Comparison of ENCODE assay signal across 8 mouse cellular contexts in the genomic region with DNA sequence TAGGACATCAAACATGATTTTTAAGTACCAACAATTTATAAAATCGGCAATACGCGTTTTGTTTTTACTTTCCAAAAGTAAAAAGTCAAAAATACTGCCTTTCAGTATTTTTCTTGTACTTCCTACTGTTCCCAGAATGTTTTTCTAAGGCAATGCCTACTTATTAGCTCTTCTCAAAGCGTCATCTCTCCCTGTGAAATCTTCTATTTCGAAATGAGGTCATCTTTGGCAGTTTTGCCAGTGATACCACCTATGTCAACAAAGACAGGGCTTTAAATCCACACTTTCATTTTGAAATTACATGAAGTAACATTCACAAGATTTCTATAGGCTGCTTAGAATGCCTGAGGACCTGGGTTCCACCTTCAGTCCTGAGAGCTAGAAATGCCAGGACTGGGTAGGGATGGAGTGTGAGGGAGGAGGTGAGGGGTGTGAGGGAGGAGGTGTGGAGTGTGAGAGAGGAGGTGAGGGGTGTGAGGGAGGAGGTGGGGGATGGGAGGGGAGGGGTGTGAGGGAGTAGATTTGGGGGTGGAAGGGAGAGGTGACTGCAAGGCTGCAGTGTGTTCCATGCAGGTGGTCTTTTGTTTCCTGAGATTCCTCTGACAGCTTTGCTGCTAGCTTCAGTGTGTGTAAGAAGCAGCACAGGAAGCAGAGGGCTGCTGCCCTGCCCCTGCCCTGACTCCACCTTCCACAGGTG.
DNase-seq lines count a peak whose midpoint lies in the region; ATAC-seq lines count a peak whose summit lies in the region.

No protein-coding gene starts in this region.

- no peaks in the 10 kb centered on the region for H3K9me3 ChIP-seq in heart, embryonic 16.5 days (replicated peaks; ENCODE audit: control insufficient read depth, low read length)
- H3K9me3 ChIP-seq in embryonic facial prominence, embryonic 12.5 days: no peaks in the 10 kb centered on the region
- no peaks in the 10 kb centered on the region for H3K9me3 ChIP-seq in limb, embryonic 12.5 days
- no peaks in the 10 kb centered on the region for H3K9me3 ChIP-seq in neural tube, embryonic 13.5 days

- H3K36me3 ChIP-seq in heart, embryonic 16.5 days (ENCODE audit: control insufficient read depth, insufficient read depth): no peaks in the 10 kb centered on the region
- H3K36me3 ChIP-seq in embryonic facial prominence, embryonic 12.5 days: no peaks in the 10 kb centered on the region
- no peaks in the 10 kb centered on the region for H3K36me3 ChIP-seq in limb, embryonic 12.5 days
- H3K36me3 ChIP-seq in neural tube, embryonic 13.5 days: no peaks in the 10 kb centered on the region

- 87% methylated on average over 5 of the region's 5 CpGs for WGBS in heart, embryonic 16.5 days
- 91% methylated on average over 5 of the region's 5 CpGs for WGBS in embryonic facial prominence, embryonic 12.5 days
- 93% methylated on average over 5 of the region's 5 CpGs for WGBS in limb, embryonic 12.5 days
- WGBS in neural tube, embryonic 13.5 days: 84% methylated on average over 5 of the region's 5 CpGs

- no peak overlapping the region for H3K27ac ChIP-seq in heart, embryonic 16.5 days (ENCODE audit: low read length)
- no peak overlapping the region for H3K27ac ChIP-seq in embryonic facial prominence, embryonic 12.5 days
- H3K27ac ChIP-seq in limb, embryonic 12.5 days: no peak overlapping the region
- H3K27ac ChIP-seq in neural tube, embryonic 13.5 days (replicated peaks): no peak overlapping the region

- H3K4me1 ChIP-seq in heart, embryonic 16.5 days (ENCODE audit: control insufficient read depth, insufficient read depth, low read length): peaks cover 7% of the 10 kb centered on the region
- H3K4me1 ChIP-seq in embryonic facial prominence, embryonic 12.5 days: peaks cover 10% of the 10 kb centered on the region
- peaks cover 8% of the 10 kb centered on the region for H3K4me1 ChIP-seq in limb, embryonic 12.5 days (replicated peaks)
- peaks cover 36% of the 10 kb centered on the region for H3K4me1 ChIP-seq in neural tube, embryonic 13.5 days (replicated peaks)

- H3K4me2 ChIP-seq in heart, embryonic 16.5 days (ENCODE audit: low read depth, low read length): no peak overlapping the region
- H3K4me2 ChIP-seq in embryonic facial prominence, embryonic 12.5 days (replicated peaks): no peak overlapping the region
- no peak overlapping the region for H3K4me2 ChIP-seq in limb, embryonic 12.5 days
- H3K4me2 ChIP-seq in neural tube, embryonic 13.5 days: no peak overlapping the region

- DNase-seq in heart, postnatal 14 days: no peak
- DNase-seq in urinary bladder, adult 2 months (ENCODE audit: low spot score): no peak
- DNase-seq in gastrocnemius, postnatal 25 days: no peak
- DNase-seq in adrenal gland, postnatal 25 days: no peak

- no peaks in the 10 kb centered on the region for H3K27me3 ChIP-seq in heart, embryonic 16.5 days (ENCODE audit: control insufficient read depth, insufficient read depth, low read length)
- no peaks in the 10 kb centered on the region for H3K27me3 ChIP-seq in embryonic facial prominence, embryonic 12.5 days
- H3K27me3 ChIP-seq in limb, embryonic 12.5 days: no peaks in the 10 kb centered on the region
- peaks cover 10% of the 10 kb centered on the region for H3K27me3 ChIP-seq in neural tube, embryonic 13.5 days

- peak; percentile 90 for ATAC-seq in heart, embryonic 16.5 days (replicated peaks; ENCODE audit: extremely low read depth, insufficient read depth, low FRiP score)
- peak; percentile 87; the same call in 1 of the 2 replicates for ATAC-seq in embryonic facial prominence, embryonic 12.5 days (ENCODE audit: insufficient number of reproducible peaks, insufficient read depth, low FRiP score, low TSS enrichment)
- ATAC-seq in limb, embryonic 12.5 days (ENCODE audit: insufficient number of reproducible peaks, insufficient read depth, low FRiP score, low TSS enrichment, low read depth): peak; percentile 93; the same call in 1 of the 2 replicates
- ATAC-seq in neural tube, embryonic 13.5 days (ENCODE audit: low read depth): peak; percentile 86

- intact Hi-C loops in heart, postnatal 14 days (cut with DNase I): no loop called here

- H3K9ac ChIP-seq in heart, embryonic 16.5 days (ENCODE audit: low read length): no peak overlapping the region
- no peak overlapping the region for H3K9ac ChIP-seq in embryonic facial prominence, embryonic 12.5 days
- no peak overlapping the region for H3K9ac ChIP-seq in limb, embryonic 12.5 days (replicated peaks)
- no peak overlapping the region for H3K9ac ChIP-seq in neural tube, embryonic 13.5 days

- no peak overlapping the region for H3K4me3 ChIP-seq in heart, embryonic 16.5 days (ENCODE audit: low read length)
- H3K4me3 ChIP-seq in embryonic facial prominence, embryonic 12.5 days: no peak overlapping the region
- no peak overlapping the region for H3K4me3 ChIP-seq in limb, embryonic 12.5 days (replicated peaks)
- no peak overlapping the region for H3K4me3 ChIP-seq in neural tube, embryonic 13.5 days
